ENCODE assay signal across 16 mouse cellular contexts in the genomic region with DNA sequence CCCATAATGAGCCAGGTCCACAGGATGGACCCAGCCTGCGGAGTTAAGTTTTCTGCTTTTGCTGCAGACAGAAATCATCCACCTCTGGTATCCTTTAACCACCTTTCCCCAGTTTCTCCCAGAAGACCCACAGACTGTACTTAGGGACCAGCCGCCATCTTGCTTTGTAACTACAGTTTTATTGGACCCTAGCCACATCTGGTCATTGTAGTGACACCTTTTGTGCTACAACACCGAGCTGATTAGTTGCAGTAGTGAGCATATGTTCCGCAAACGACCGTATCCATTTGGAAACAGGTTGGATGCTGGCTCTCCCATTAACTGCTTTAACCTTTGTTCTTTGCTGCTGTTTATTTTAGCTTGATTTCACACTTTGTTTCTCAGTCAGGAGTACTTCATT.
A peak's percentile ranks its signal among the peaks of the same experiment; 100 is the strongest.
DNase-seq lines count a peak whose midpoint lies in the region; ATAC-seq lines count a peak whose summit lies in the region.
"Had no signal": no experiment of that assay in that cellular context is flagged by ENCODE, and none has a peak within 500 bp of the region (broad histone marks: within the 10 kb centered on the region; RNA-seq: fewer than 3 reads in every experiment).

No protein-coding gene starts in this region.

- no peak overlapping the region for H3K4me2 ChIP-seq in neural tube, embryonic 12.5 days (replicated peaks)
- H3K4me2 ChIP-seq: heart, embryonic 15.5 days; liver, embryonic 12.5 days; lung, embryonic 14.5 days had no signal

- H3K9ac ChIP-seq in neural tube, embryonic 12.5 days: no peak overlapping the region
- H3K9ac ChIP-seq: heart, embryonic 15.5 days; liver, embryonic 12.5 days; lung, embryonic 14.5 days had no signal

- H3K4me3 ChIP-seq in neural tube, embryonic 12.5 days: no peak overlapping the region
- no peak overlapping the region for H3K4me3 ChIP-seq in limb, embryonic 10.5 days
- H3K4me3 ChIP-seq: heart, embryonic 15.5 days; liver, embryonic 12.5 days had no signal

- WGBS in neural tube, embryonic 12.5 days: 48% methylated on average over 6 of the region's 6 CpGs
- 61% methylated on average over 6 of the region's 6 CpGs for WGBS in limb, embryonic 10.5 days

- DNase-seq in embryo, embryonic 10 days (ENCODE audit: low spot score): peak; percentile 7
- no peak for DNase-seq in embryo, embryonic 9.5 days (ENCODE audit: extremely low spot score)
- DNase-seq in neural tube, embryonic 10.5 days (ENCODE audit: extremely low spot score, low spot score): no peak
- DNase-seq in limb, embryonic 10.5 days (ENCODE audit: low spot score): no peak
- no peak for DNase-seq in gastrocnemius, postnatal 25 days
- DNase-seq in cerebellum, postnatal 25 days: no peak
- no peak for DNase-seq in left cerebral cortex, postnatal 36 days (ENCODE audit: low spot score in 2 of 2)
- DNase-seq: cerebellum, adult 11-12 months; layer of hippocampus, postnatal 36 days; lung, postnatal 4 days; thymus, postnatal 4 days had no signal

- no peaks in the 10 kb centered on the region for H3K9me3 ChIP-seq in neural tube, embryonic 12.5 days
- H3K9me3 ChIP-seq in limb, embryonic 10.5 days (replicated peaks): no peaks in the 10 kb centered on the region
- H3K9me3 ChIP-seq: heart, embryonic 15.5 days; liver, embryonic 12.5 days had no signal

- peak; percentile 51; the same call in 1 of the 2 replicates for ATAC-seq in neural tube, embryonic 12.5 days (ENCODE audit: low FRiP score, low read depth)
- ATAC-seq: intestine, postnatal 0 days; liver, embryonic 12.5 days had no signal

- no peak overlapping the region for H3K27ac ChIP-seq in neural tube, embryonic 12.5 days
- H3K27ac ChIP-seq in limb, embryonic 10.5 days: peak overlapping the region; percentile 62
- H3K27ac ChIP-seq: heart, embryonic 15.5 days; liver, embryonic 12.5 days had no signal

- no peaks in the 10 kb centered on the region for H3K27me3 ChIP-seq in neural tube, embryonic 12.5 days (replicated peaks)
- no peaks in the 10 kb centered on the region for H3K27me3 ChIP-seq in limb, embryonic 10.5 days (ENCODE audit: low read depth, poor library complexity, severe bottlenecking)
- H3K27me3 ChIP-seq: heart, embryonic 15.5 days; liver, embryonic 12.5 days had no signal

- H3K36me3 ChIP-seq in neural tube, embryonic 12.5 days: no peaks in the 10 kb centered on the region
- H3K36me3 ChIP-seq in limb, embryonic 10.5 days: no peaks in the 10 kb centered on the region
- H3K36me3 ChIP-seq: heart, embryonic 15.5 days; liver, embryonic 12.5 days had no signal

- peaks cover 9% of the 10 kb centered on the region for H3K4me1 ChIP-seq in neural tube, embryonic 12.5 days
- H3K4me1 ChIP-seq in limb, embryonic 10.5 days: peaks cover 13% of the 10 kb centered on the region; the same call in 1 of the 2 replicates
- H3K4me1 ChIP-seq: heart, embryonic 15.5 days; liver, embryonic 12.5 days had no signal

- intact Hi-C loops in left cerebral cortex, postnatal 36 days (cut with DNase I): no loop called here
